Mouse (Mus musculus): Measurements from ENCODE around the gene Kazald1.

- no peak for TF ChIP-seq CTCF (IDR thresholded peaks at IDR 0.05; ENCODE audit: insufficient read depth, low read depth, low read length)
- no peak for TF ChIP-seq POLR2A (IDR thresholded peaks at IDR 0.05; ENCODE audit: insufficient read depth, low read depth, low read length)
These were observed 47.2 kb upstream of the Kazald1 start for GRCm38 (mm10) chr19:45027848-45028247.

Measured in olfactory bulb, adult 2 months (tissue).